Mouse (Mus musculus) natural killer cell, adult 2 months (primary cell): ENCODE results near the gene Clstn2.

Experiments used
- DNase-seq, 2 experiments: peaks; one replicate each; pipeline ENCODE4 v3.0.0; 2022; ENCODE audit warnings: low spot score in 2 of 2

The Clstn2 gene

DNA sequence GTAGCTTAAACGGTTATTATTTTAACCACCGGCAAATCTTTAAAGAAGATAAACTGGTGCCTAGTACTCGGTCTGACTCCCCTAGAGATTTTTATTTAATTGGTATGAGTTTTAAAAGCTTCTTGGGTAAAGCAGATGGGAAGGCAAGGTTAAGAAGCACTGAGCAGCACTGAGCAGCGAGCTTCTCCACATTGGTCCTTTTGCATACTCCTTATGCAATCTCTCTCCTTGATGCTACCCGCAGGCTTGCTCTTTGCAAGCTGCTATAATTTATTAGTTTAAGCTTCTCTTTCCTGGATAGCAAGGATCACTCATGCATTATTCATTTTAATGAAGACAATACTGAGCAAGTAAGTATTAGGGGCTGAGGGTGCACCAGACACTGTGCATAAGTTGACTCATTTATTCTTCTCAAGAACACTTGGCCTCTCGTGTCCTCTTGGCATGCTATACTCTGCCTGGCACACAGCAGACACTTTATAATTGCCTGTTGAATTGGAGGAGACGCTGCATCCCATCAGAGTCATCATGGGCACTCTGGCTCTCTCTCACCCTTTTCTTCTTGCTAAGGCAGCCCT is 561.9 kb downstream of the Clstn2 start:
- DNase-seq: no peak

DNA sequence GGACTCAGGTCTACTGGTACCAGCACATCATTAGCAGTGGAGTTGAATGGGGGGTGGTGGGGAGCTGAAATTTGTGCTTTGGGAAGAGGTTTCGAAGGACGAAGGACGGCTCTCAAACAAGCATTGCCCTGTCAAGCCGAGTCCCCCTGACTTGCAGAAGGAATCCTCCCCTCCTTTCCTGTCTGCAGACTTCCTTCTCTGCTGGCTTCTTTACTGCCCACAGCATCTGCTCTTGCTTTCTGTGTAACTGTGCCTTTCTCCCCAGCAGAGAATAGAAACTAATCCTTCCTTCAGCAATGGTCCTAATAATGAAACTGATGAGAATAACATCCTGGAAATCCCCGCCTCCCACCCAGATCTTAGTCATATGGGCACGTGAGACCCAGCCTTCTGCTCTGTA is 572.5 kb downstream of the Clstn2 start:
- no peak for DNase-seq

DNA sequence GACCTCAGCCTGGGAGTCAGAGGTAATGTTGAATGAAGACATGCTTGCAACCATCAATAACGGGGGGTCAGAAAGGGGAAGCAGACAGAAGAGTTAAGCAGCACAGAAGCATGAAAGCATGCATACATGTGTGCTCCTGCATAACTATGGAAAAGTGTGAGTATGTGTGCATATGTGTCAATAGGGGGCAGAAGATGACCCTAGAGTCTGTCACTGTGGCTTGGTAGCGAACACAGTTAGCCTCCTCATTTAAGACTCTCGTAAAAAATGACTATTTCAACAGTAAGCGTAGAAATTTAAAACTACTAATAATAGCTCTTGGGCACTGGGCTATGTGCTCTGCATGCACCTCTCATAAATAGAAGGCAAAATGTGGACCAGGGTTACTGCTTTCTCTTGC is 573.2 kb downstream of the Clstn2 start:
- DNase-seq: no peak

DNA sequence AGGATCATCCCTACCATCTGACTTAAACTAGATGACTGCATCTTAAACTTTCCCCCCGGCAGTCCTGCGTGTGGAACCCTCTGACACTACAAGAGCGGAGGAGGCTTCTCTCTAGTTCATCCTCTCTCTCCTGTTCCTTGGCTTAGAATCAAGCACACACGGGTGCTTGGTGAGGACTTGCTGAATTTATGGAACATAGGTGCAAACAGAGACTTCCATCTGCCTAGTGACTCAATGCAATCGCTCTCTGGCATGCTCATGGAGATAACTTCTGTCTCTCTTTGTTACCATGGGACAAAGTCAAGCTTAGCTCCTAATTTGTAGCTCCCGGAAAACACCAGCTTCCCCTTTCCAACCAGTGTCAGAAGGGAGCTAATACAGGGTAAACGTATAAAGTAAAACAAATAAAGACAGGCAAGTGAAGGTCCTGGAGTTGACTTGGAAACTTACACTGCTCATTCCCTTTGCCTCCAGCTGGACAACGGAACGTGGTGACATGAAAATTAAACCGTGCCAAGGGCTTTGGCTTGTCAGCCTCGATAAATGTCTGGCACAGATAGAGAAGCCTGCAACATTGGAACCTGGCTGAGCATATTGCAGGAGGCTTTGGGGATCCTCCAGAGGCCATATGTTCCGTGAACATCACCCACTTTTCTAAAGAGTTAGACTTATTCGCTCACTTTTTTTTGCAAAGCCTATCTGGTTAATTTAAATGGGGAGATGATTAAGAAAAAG is 583.5 kb downstream of the Clstn2 start:
- DNase-seq: no peak

DNA sequence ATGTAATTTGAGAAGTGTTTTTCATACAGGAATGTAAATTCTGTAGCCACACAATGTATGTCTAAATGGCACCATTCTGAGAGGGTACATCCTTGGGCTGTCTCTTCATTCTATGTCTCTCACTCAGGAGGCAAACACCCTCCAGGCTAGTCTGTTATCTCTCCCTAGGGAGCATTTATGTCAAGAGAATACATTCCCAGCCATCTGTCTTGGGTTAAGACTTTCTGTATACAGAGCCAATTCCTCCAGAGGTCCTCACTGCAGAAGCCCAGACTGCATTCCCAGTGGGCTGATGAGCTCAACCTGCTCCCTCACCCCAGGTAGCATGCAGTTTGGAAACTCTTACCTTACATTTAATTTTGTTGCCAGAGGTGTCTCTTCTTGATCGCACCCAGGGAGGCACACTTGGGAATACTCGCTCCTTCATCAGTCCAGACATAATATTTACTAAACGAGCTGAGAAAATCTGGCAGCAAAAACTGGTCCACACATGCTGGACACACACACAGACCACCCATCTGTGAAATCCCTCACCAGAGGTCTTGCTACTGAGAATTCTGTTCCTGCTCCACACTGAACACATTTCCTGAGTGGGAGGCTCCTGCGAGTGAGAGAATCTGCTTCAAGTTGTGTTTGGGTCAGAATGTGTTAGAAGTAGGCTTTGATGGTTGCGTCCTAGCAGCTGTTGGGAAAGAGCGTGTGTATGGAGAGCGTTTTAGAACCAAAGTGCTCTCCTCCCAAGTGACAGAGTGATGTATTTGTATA is 592.9 kb downstream of the Clstn2 start:
- no peak for DNase-seq

DNA sequence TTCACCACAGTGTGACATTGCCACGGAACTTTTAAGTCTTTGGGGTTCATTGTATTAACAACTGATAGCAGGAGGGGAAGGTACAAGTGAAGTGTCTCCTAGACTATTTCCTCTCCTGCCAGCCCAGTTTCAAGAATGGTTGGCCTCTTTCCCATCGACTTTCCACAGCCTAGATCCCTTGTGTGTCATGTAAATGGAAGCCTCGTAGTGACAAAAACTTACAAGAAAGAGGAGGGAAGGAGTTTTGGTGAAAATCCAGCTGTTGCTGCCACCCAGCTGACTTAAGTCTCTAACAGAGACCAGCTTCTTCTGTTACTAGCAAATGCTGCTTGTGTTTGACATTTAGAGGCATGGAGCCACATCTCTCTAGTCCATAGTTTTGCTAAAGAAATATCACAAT is 598.3 kb downstream of the Clstn2 start:
- no peak for DNase-seq

DNA sequence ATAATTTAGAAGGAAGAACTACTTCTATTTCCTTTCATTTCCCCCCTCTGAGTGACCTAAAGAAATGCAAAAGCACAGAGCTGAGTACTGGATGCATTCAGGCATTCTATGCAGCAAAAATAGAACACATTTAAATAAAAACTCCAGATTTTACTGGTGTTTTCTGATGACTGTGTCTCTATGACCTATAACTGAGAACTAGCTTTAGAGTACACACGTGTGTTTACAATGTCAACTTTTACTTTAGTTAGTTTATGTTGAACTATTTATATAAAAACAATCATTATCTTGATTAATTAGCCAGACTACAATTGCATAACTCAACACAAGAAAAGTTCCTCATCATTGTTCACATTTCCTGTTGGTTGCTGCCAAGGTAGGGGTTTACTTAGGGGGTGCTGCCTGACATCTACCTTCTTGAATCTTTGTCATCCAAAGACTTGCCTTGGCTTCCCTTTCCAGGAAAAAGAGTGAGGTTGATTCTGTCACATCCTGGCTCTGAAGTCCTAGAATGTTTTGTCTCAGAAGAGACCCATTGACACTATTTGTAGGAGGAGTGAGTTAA is 603.0 kb downstream of the Clstn2 start:
- DNase-seq: no peak

DNA sequence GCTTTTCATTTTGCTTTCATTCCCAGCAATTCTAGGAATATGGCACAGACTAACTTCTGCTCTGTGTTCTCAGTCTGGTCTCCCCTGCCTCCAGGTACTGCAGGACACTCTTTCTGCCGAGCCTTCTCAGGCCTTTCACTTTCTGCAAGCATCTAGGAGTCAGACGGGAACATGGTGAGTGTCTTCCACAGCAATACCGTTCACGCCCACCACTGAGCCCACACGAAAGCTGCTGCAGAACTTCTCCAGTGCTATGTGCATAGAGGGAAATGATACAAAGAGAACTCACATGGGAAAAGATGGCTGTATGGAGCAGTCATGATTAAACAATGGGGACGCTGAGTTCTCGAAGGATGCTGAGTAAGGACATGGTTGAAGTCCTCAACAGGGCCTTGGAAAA is 604.9 kb downstream of the Clstn2 start:
- DNase-seq: no peak

DNA sequence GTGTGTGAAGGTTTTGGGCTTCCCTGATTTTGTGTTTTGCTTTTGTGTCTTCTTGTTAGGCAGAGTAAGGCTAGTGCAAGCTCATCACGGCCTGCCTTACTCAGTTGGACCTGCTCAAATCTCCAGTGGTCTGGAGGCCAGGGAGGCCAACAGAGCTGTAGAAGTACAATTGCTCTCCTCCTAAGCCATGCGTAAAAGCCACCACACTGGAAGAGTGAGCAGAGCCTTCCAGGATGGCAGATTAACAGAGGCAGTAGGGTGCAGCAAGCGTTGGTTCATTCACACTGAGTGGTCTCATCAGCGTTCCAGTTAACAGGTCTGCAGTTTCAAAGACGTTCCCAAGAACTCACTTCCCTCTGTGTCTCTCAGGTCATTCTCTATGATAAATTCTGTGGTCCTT is 612.1 kb downstream of the Clstn2 start:
- no peak for DNase-seq

DNA sequence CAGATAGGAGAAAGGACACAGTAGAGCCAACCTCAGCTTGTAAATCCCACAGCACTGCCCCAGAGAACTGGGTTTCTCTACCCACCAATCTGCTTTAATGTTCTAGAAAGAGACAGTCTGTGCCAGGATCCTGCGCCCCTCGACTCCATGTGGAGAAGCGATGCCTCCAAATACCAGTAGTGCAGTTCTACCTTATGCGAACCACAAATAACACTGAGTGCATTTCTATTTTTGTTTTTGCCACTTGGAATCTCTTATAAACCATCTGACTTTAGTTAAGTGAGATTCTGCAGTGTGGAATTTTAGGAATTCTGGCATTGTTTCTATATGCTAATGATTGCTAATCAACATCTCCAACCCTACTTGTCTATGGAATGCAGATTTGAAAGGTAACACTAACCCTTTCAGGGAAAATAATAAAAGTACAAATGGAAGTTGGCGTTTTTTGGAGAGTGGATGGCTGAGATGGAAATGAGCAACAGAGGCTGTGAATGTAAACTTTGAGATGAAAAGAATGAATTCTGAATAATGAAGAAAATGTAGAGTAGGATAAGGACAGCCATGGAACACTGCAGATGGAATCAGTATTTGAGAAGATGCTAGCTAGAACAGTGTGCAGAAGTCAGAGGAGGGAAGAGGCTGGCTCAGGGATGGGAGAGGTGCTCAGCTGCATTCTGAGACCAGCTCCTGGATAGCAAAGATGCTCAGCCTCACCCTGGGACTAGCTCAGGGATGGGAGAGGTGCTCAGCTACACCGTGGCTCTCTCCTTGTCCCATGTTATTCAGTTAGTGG is 617.9 kb downstream of the Clstn2 start:
- DNase-seq: no peak

DNA sequence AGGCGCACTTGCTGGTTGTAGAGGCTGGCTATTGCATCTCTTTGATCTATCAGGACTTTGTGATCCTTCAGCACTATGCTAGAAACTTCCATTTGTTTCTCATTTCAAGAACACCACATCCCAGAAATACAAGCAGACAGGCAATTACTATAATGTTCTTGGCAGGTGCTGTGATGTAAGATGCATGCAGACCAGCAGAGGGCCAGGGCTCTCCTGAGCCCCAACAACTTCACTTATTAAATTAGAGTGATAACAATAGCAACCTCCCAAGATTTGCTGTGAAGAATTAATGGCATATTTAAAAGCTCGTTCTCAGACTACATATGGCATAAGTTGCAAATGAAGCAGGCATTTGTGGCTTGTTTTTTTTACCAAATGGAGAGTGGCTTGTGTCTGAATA is 624.8 kb downstream of the Clstn2 start:
- no peak for DNase-seq
